Mouse (Mus musculus) thymus, postnatal 36 days (tissue): Measurements from ENCODE around the gene Adgre5.

Experiments used
- DNase-seq, 2 experiments: peaks; one replicate each; pipeline ENCODE4 v3.0.0; 2022; ENCODE audit warnings: mixed read lengths in 2 of 2

Gene Adgre5

GRCm38 (mm10) chr8:83681099-83681498 is 60.0 kb downstream of the Adgre5 start:
- DNase-seq: no peak

DNA sequence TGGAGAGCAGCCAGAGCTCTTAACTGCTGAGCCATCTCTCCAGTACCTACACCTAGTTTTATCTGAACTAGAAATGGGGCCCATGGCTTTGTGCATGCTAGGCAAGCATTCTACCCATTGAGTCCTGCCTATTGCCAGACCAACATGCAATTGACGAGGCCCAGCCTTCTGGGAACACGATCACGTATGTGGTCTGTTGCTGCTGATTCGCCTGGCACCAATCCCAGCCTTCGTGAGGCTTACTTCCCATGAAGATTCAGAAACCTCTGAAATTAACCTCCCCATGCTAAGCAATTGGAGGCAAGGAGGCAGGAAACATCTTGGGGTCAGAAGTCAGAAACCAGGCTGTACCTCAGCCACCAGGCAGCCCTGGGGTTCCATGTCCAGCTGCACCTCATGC is 60.5 kb downstream of the Adgre5 start:
- no peak for DNase-seq

GRCm38 (mm10) chr8:83679866-83680265 is 61.3 kb downstream of the Adgre5 start:
- no peak for DNase-seq

DNA sequence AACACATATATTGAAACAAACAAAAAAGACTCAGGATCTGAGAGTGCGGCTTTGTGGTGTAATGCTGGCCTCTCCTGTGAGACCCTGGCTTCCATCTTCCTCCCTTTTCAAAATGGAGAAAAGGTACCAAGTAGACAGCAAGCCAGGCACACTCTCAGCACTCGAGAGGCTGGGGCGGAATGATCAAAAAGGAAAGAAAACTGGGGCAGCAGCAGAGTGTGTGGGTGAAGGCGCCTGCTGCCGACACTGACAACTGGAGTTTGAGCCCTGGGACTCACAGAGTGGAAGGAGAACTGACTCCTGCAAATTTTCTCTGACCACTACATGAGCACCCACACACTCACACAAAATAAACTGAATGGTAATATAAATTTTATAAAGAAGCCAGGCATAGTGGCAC is 66.6 kb downstream of the Adgre5 start:
- DNase-seq: no peak
